Mouse (Mus musculus): ENCODE data around the gene Cdh23.

DNA sequence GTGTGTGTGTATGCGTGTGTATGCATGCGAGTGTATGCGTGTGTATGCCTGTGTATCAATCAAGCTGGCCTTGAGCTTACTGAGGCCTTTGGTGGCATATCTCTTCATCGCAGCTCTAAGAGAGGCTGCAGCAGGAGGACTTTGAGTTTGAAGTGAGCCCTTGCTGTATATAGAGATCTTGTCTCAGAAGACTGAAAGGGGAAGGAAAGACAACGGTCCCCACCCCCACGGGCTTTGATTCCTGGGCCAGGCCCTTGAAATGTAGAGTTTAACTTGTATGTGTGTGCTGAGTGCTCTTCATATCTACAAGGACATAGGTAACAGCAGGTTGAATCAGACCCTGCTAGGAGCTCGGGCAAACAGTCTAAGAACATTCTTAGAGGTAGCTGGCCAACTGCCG lies 407.1 kb downstream of the Cdh23 start:
- TF ChIP-seq CHD2 (IDR thresholded peaks at IDR 0.05; ENCODE audit: low read depth, low read length) (no peak), ZC3H11A (IDR thresholded peaks at IDR 0.05; ENCODE audit: borderline replicate concordance, low read depth, low read length) (no peak)
